Mouse (Mus musculus) megakaryocyte-erythroid progenitor cell, adult 5-6 weeks (primary cell): ENCODE measurements around the gene Gzme. TPM values are rescaled to one million over a fixed set of nuclear protein-coding genes. Genes with fewer than 3 reads are reported as not detected.
A peak's percentile ranks its signal among the peaks of the same experiment; 100 is the strongest.
"Not testable (repeated sequence)": the region's sequence is repeated elsewhere in the genome, so short reads cannot be mapped to it uniquely, and the experiment has no call there.

Source experiments
- ATAC-seq: replicated peaks from 2 replicates; pipeline ENCODE4 v1.8.0; 2016; ENCODE audit warnings: mild to moderate bottlenecking, inconsistent platforms; ENCODE audit not compliant: severe bottlenecking, poor library complexity, low FRiP score, low TSS enrichment
- total RNA-seq, 2 experiments: library from RNA; stranded (forward) in 1 of 2; stranded (reverse) in 1 of 2; fragments of 200-1000, 215-1000 nt in 1 of 2; fragments of >200 nt in 1 of 2; fragmentation: Nextera tagmentation in 1 of 2; gene quantifications; 2 replicates each; pipeline ENCODE4 v1.2.3; 2014 to 2017

The Gzme gene
- total RNA-seq (2014; fragmentation: Nextera tagmentation), result not detected in 2 replicates
- not detected in 2 replicates for total RNA-seq (2017)

DNA sequence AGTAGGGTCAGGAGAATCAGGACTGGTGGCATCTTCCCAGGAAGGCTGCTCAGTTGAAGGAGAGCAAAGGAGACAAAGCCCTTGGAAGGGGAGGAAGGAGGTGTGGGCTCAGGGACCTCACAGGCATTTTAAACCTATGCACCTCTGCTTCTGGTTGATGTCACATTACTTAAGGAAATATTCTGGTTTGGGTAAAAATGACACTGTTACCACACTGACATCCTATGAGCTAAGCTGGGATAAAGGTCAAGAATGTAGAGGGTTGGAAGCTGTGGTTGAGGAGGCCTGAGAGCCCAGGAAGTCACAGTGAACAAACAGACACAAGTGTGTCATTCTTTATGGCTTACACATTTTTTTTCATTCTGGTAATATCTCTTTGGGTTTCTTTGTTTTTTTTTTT lies at the start of gene Gzme:
Gene Gzme (minus strand): TSS at position 101 of the 400 bp plus-strand sequence.
- no peak for ATAC-seq

- no peak for ATAC-seq
Observed at GRCm38 (mm10) chr14:56168009-56168408, 47.6 kb upstream of the Gzme start.

- ATAC-seq, result no peak
Observed at GRCm38 (mm10) chr14:56162109-56162508, 41.7 kb upstream of the Gzme start.

DNA sequence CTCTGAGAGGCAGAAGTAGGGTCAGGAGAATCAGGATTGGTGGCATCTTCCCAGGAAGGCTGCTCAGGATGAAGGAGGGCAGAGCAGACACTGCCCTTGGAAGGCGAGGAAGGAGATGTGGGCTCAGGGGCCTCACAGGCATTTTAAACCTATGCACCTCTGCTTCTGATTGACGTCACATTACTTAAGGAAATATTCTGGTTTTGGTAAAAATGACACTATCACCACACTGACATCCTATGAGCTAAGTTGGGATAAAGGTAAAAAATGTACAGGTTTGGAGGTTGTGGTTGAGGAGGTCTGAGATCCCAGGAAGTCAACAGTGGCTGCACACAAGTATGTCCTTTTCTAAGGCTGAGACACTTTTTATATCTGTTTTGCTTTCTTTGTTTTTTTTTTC lies 39.1 kb upstream of the Gzme start, which contains the start of gene Gzmg:
Gene Gzmg (minus strand): TSS at position 101 of the 400 bp plus-strand sequence.
- ATAC-seq, result not testable (repeated sequence)

- ATAC-seq, result no peak
Observed at GRCm38 (mm10) chr14:56155340-56155739, 34.9 kb upstream of the Gzme start.

- not testable (repeated sequence) for ATAC-seq
Observed at GRCm38 (mm10) chr14:56133675-56134074, 13.2 kb upstream of the Gzme start.

DNA sequence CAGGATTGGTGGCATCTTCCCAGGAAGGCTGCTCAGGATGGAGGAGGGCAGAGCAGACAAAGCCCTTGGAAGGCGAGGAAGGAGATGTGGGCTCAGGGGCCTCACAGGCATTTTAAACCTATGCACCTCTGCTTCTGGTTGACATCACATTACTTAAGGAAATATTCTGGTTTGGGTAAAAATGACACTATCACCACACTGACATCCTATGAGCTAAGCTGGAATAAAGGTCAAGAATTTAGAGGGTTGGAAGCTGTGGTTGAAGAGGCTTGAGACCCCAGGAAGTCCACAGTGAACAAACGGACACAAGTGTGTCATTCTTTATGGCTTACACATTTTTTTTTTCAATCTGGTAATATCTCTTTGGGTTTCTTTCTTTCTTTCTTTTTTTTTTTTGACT lies 12.1 kb upstream of the Gzme start, which contains the start of gene Gzmd:
Gene Gzmd (minus strand): TSS at position 101 of the 400 bp plus-strand sequence.
- ATAC-seq, result not testable (repeated sequence)

DNA sequence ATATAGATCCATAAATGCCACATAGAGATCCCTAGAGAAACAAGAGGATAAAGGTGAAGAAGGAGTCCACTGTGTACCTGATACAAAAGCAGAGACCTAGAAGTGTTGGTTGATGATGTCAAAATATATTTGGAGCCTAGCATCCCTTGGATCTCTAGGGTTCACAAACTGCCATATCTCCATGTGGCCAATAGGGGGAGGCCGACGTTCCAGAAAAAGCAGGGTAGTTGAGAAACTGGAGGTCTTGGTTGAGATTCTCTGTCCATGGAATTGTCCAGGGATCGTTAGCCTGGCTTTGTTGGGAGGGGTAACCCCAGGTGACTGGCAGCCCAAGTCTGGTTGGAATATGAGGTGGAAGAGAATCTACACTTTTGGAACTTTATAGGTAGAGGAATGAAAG lies 7.9 kb upstream of the Gzme start:
- no peak for ATAC-seq

DNA sequence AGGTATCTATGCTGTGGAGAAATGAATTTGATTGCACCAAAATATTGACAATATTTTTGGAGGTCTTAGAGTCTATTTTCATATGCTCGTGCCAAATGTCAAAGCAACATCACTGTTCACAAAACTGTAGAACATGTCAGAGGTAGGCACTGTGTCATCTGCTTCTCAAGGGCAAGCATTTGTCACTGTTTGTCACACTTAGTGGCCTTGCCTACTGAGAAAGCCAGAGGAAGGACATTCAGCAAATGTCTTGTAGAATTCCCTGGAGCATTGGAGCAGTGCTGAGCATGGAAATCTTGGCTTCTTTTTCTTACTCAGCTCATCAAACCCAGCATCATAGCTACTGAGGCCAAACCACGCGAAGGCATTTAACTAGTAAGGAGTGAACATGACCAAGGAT lies 3.1 kb upstream of the Gzme start:
- ATAC-seq, result no peak

- not testable (repeated sequence) for ATAC-seq
Observed at GRCm38 (mm10) chr14:56115531-56116310, 4.7 kb downstream of the Gzme start.

GRCm38 (mm10) chr14:56105447-56106180 lies 14.8 kb downstream of the Gzme start:
- no peak for ATAC-seq

DNA sequence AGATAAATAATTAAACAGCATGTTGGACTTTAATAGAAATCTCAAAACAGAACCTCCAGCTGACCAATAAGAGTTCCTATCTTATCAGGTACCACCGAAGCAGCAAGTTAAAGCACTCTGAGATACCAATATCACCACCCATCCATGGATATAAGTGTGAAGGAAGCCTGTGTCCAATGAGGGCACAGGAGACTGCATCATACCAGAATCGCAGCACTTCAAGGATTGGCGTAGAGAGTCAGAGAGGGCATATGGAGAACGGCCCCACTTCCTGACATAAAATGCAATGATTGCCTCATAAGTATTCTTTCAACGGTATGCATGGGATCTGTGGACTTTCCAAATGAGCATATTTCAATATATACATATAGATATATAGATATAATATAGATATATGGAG lies 15.4 kb downstream of the Gzme start:
- no peak for ATAC-seq

GRCm38 (mm10) chr14:56103452-56103851 lies 17.0 kb downstream of the Gzme start:
- no peak for ATAC-seq

- no peak for ATAC-seq
Observed at GRCm38 (mm10) chr14:56102386-56102785, 18.0 kb downstream of the Gzme start, which contains the start of gene Ctsg. Ctsg (minus strand) TSS chr14:56102574.

GRCm38 (mm10) chr14:56098940-56099339 lies 21.5 kb downstream of the Gzme start:
- ATAC-seq, result peak; percentile 78

DNA sequence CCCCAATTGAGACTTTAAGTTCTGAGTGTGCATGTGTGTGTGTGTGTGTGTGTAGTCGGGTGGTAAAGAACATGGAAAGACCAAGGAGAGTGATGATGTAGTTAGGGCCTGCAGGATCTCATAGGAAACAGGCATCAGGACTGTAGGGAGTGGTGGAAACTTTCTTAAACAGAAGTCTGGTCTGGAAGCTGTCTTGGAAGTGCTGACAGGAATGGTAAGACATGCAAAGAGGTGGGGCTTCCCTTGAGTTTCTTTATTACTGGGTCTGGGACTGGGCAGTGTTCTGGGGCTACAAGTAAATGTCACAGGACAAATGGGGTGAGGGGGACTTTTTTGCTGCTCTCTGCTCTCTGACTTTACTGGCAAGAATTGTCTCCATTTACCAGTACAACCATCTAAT lies 22.8 kb downstream of the Gzme start:
- no peak for ATAC-seq

DNA sequence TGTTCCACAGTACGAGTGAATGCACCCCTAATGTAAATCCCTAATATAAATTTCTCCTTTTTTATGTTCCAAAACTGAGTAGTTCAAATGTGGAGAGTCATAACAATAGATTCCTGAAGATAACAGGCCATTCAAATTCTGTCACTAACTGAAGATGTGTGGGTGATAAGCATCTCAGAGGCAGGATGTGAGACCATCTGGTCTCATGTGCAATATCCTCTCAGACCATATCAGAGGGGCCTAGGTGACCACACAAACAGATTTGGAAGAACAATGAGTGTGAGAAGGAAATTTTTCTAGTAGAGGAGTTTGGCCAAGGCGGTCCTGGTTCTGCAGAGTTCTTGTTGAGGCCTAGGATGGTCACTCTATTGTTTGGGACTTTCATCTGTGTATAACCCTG lies 27.1 kb downstream of the Gzme start:
- ATAC-seq, result no peak

- ATAC-seq, result no peak
Observed at GRCm38 (mm10) chr14:56086711-56087110, 33.7 kb downstream of the Gzme start.

DNA sequence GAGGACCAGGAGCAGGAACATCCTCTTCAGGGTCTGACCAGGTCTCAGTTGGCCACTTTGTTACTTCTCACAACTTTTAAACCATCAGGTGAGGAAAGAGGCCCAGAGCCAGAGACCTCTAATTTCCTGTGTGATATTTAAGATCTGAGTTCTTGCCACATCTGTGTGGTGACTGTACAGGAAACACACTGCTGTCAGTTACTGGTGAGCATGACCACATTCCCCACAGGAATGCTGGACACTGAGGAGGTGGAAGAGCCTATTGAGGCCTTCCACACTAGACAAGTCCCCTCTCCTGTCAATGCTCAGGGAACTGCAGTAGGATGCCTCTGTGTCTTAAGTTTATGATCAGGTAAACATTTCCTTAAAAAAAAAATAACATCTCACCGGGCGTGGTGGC lies 35.3 kb downstream of the Gzme start, which contains the start of gene Mcpt8:
Gene Mcpt8 (minus strand): TSS at position 107 of the 400 bp plus-strand sequence.
- no peak for ATAC-seq

DNA sequence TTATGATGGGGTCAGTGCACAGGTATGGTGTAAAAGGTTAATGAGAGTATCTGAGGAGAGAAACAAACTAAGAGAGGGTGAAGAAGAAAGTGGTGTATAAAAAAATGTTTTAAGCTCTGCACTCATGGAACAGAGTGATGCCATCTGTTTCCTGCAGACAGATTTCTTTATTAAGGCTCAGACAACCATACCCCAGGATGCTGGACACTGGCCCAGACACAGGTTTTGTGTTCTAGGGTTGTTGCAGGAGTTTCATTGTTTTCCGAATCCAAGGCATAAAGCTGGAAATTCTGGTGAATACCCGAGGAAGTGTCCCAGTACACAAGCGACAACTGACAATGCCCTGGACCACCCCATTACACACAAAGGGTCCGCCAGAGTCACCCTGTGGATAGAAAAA lies 38.4 kb downstream of the Gzme start:
- no peak for ATAC-seq
